Mouse (Mus musculus): Measurements from ENCODE around the gene Ltbp3.

DNA sequence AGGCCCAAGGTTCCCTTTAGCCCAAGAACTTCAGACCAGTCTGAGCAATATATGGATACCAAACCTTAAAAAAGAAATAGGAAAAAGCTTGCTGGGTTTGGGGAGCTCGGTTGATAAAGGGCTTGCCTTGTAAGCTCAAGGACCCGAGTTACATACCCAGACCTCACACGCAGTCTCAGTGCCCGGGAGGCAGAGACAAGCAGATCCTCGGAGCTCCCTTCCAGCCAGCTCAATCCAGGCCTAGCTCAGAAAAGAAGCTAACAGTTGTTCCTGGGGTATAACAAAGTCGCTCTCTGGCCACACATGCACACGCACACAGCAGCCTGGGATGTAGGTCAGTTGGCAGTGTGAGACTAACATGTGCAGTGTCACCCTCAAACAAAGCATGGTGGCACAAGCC is 47.2 kb downstream of the Ltbp3 start:
- TF ChIP-seq POLR2A (IDR thresholded peaks at IDR 0.05; ENCODE audit: control insufficient read depth, low read depth, low read length) (no peak), CTCF (IDR thresholded peaks at IDR 0.05; ENCODE audit: control insufficient read depth, insufficient read depth, insufficient replicate concordance, low read depth, low read length) (no peak)

All from testis, adult 2 months (tissue).